Mouse (Mus musculus) kidney, adult 2 months (tissue): ENCODE measurements around the gene Fam171a2.

ENCODE experiments used
- CTCF ChIP-seq: fragments of 200-500 bp; conservative IDR thresholded peaks from 2 replicates; pipeline ENCODE4 v1.5.1; 2011; ENCODE audit warnings: low read depth, mild to moderate bottlenecking, control low read depth, low read length, moderate library complexity, mixed read lengths; ENCODE audit not compliant: insufficient read depth, insufficient read length
- POLR2A ChIP-seq: fragments of 200-500 bp; IDR thresholded peaks from one replicate; pipeline ENCODE4 v1.6.1; 2011; ENCODE audit warnings: low read depth, low read length, control low read depth

DNA sequence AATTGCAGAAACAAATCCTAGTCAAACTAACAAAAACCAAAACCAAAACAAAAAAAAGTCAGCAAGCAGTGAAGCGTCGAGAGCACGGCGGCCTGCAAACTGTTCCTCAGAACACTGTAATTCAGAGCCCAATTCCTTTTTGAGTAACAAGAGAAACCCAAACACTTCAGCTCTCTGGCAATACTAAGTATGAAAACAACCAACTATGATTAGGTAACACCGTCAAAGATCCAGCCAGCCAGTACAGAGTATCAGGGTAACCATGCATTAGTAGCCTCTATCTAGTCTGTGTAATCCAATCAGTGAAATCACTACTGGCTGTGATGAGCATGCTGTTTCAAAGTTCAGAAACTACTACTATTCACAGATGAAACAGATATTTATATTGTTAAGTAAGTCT is 48.3 kb upstream of the Fam171a2 start:
- TF ChIP-seq POLR2A (no peak), CTCF (no peak)
